Mouse (Mus musculus): Measurements from ENCODE around the gene Rab11fip3. TPM values are rescaled to one million over a fixed set of nuclear protein-coding genes. Genes with fewer than 3 reads are reported as not detected.

The Rab11fip3 gene
- polyA plus RNA-seq, 1 experiment = 4.7 TPM

- H3K4me1 ChIP-seq (ENCODE audit: control insufficient read depth, insufficient read depth, low read length) = no peaks in the 10 kb centered on the region; the same call in 1 of the 2 replicates
- WGBS = 10% methylated on average over 44 of the region's 44 CpGs
- no peak overlapping the region; the same call in 1 of the 2 replicates for H3K27ac ChIP-seq (ENCODE audit: control insufficient read depth, insufficient read depth, low read depth, low read length, poor library complexity)
- TF ChIP-seq CTCF (IDR thresholded peaks at IDR 0.05; ENCODE audit: control insufficient read depth, insufficient read depth, low read length) (no peak), POLR2A (IDR thresholded peaks at IDR 0.05; ENCODE audit: borderline replicate concordance, control insufficient read depth, low read depth, low read length) (no peak)
- no peak overlapping the region for H3K4me3 ChIP-seq (replicated peaks; ENCODE audit: control insufficient read depth, low read depth, low read length)
These were observed 1.1 kb downstream of the Rab11fip3 start for GRCm38 (mm10) chr17:26068024-26068830.

- TF ChIP-seq CTCF (IDR thresholded peaks at IDR 0.05; ENCODE audit: control insufficient read depth, insufficient read depth, low read length) (no peak), POLR2A (IDR thresholded peaks at IDR 0.05; ENCODE audit: borderline replicate concordance, control insufficient read depth, low read depth, low read length) (no peak)
- 78% methylated on average over 7 of the region's 7 CpGs for WGBS
- no peak overlapping the region for H3K4me3 ChIP-seq (replicated peaks; ENCODE audit: control insufficient read depth, low read depth, low read length)
- no peak overlapping the region for H3K27ac ChIP-seq (ENCODE audit: control insufficient read depth, insufficient read depth, low read depth, low read length, poor library complexity)
- no peaks in the 10 kb centered on the region; the same call in 1 of the 2 replicates for H3K4me1 ChIP-seq (ENCODE audit: control insufficient read depth, insufficient read depth, low read length)
These were observed 2.8 kb downstream of the Rab11fip3 start for GRCm38 (mm10) chr17:26066488-26067020.

- H3K4me1 ChIP-seq (ENCODE audit: control insufficient read depth, insufficient read depth, low read length) = no peaks in the 10 kb centered on the region; the same call in 1 of the 2 replicates
- no peak overlapping the region for H3K27ac ChIP-seq (ENCODE audit: control insufficient read depth, insufficient read depth, low read depth, low read length, poor library complexity)
- TF ChIP-seq POLR2A (IDR thresholded peaks at IDR 0.05; ENCODE audit: borderline replicate concordance, control insufficient read depth, low read depth, low read length) (no peak), CTCF (IDR thresholded peaks at IDR 0.05; ENCODE audit: control insufficient read depth, insufficient read depth, low read length) (no peak)
- H3K4me3 ChIP-seq (replicated peaks; ENCODE audit: control insufficient read depth, low read depth, low read length) = no peak overlapping the region
- 25% methylated on average over 6 of the region's 6 CpGs for WGBS
These were observed 4.4 kb downstream of the Rab11fip3 start for GRCm38 (mm10) chr17:26064916-26065315.

- no peak for TF ChIP-seq CTCF (IDR thresholded peaks at IDR 0.05; ENCODE audit: control insufficient read depth, insufficient read depth, low read length)
- no peak for TF ChIP-seq POLR2A (IDR thresholded peaks at IDR 0.05; ENCODE audit: borderline replicate concordance, control insufficient read depth, low read depth, low read length)
- WGBS = 82% methylated on average over 9 of the region's 9 CpGs
- H3K4me1 ChIP-seq (ENCODE audit: control insufficient read depth, insufficient read depth, low read length) = no peaks in the 10 kb centered on the region; the same call in 1 of the 2 replicates
- no peak overlapping the region for H3K27ac ChIP-seq (ENCODE audit: control insufficient read depth, insufficient read depth, low read depth, low read length, poor library complexity)
- no peak overlapping the region for H3K4me3 ChIP-seq (replicated peaks; ENCODE audit: control insufficient read depth, low read depth, low read length)
These were observed 11.4 kb downstream of the Rab11fip3 start for GRCm38 (mm10) chr17:26057787-26058567.

- WGBS = 89% methylated on average over 8 of the region's 8 CpGs
- Histone ChIP-seq H3K27ac (ENCODE audit: control insufficient read depth, insufficient read depth, low read depth, low read length, poor library complexity) (no peak overlapping the region), H3K4me1 (ENCODE audit: control insufficient read depth, insufficient read depth, low read length) (no peaks in the 10 kb centered on the region; the same call in 1 of the 2 replicates), H3K4me3 (replicated peaks; ENCODE audit: control insufficient read depth, low read depth, low read length) (no peak overlapping the region)
- TF ChIP-seq POLR2A (IDR thresholded peaks at IDR 0.05; ENCODE audit: borderline replicate concordance, control insufficient read depth, low read depth, low read length) (no peak), CTCF (IDR thresholded peaks at IDR 0.05; ENCODE audit: control insufficient read depth, insufficient read depth, low read length) (no peak)
These were observed 12.1 kb downstream of the Rab11fip3 start for GRCm38 (mm10) chr17:26057278-26057677.

GRCm38 (mm10) chr17:26055164-26055563 lies 14.2 kb downstream of the Rab11fip3 start:
- TF ChIP-seq CTCF (IDR thresholded peaks at IDR 0.05; ENCODE audit: control insufficient read depth, insufficient read depth, low read length) (no peak), POLR2A (IDR thresholded peaks at IDR 0.05; ENCODE audit: borderline replicate concordance, control insufficient read depth, low read depth, low read length) (no peak)
- Histone ChIP-seq H3K27ac (ENCODE audit: control insufficient read depth, insufficient read depth, low read depth, low read length, poor library complexity) (no peak overlapping the region), H3K4me1 (ENCODE audit: control insufficient read depth, insufficient read depth, low read length) (no peaks in the 10 kb centered on the region; the same call in 1 of the 2 replicates), H3K4me3 (replicated peaks; ENCODE audit: control insufficient read depth, low read depth, low read length) (no peak overlapping the region)
- 86% methylated on average over 6 of the region's 6 CpGs for WGBS

GRCm38 (mm10) chr17:26054133-26054845 lies 15.1 kb downstream of the Rab11fip3 start:
- H3K4me1 ChIP-seq (ENCODE audit: control insufficient read depth, insufficient read depth, low read length) = no peaks in the 10 kb centered on the region; the same call in 1 of the 2 replicates
- no peak overlapping the region for H3K27ac ChIP-seq (ENCODE audit: control insufficient read depth, insufficient read depth, low read depth, low read length, poor library complexity)
- WGBS = 80% methylated on average over 17 of the region's 17 CpGs
- H3K4me3 ChIP-seq (replicated peaks; ENCODE audit: control insufficient read depth, low read depth, low read length) = no peak overlapping the region
- TF ChIP-seq CTCF (IDR thresholded peaks at IDR 0.05; ENCODE audit: control insufficient read depth, insufficient read depth, low read length) (no peak), POLR2A (IDR thresholded peaks at IDR 0.05; ENCODE audit: borderline replicate concordance, control insufficient read depth, low read depth, low read length) (no peak)
